Mouse (Mus musculus): ENCODE data around the gene Nlrp1b. TPM values are rescaled to one million over a fixed set of nuclear protein-coding genes. Genes with fewer than 3 reads are reported as not detected.

The Nlrp1b gene
- not detected in 2 replicates for polyA plus RNA-seq (2016; fragmentation: Nextera tagmentation; extraction: Ambion mirVana)

- H3K4me1 ChIP-seq = no peaks in the 10 kb centered on the region
- H3K9ac ChIP-seq (replicated peaks) = no peak within 1 kb of the TSS
- no peak within 1 kb of the TSS for H3K27ac ChIP-seq (replicated peaks)
- 75% methylated on average over 2 of the region's 2 CpGs for WGBS
- no peaks in the 10 kb centered on the region for H3K27me3 ChIP-seq
- H3K4me3 ChIP-seq = no peak within 1 kb of the TSS
- no peaks in the 10 kb centered on the region for H3K36me3 ChIP-seq
- H3K4me2 ChIP-seq (replicated peaks) = no peak within 1 kb of the TSS
- H3K9me3 ChIP-seq = no peaks in the 10 kb centered on the region
- ATAC-seq (ENCODE audit: low FRiP score, low read depth) = no peak
Observed at GRCm38 (mm10) chr11:71230684-71231480, at the start of gene Nlrp1b. TSS of gene Nlrp1b (minus strand) at chr11:71230733.

- ATAC-seq (ENCODE audit: low FRiP score, low read depth) = no peak
- 84% methylated on average over 3 of the region's 3 CpGs for WGBS
- H3K9ac ChIP-seq (replicated peaks) = no peak overlapping the region
- H3K4me3 ChIP-seq = no peak overlapping the region
- no peaks in the 10 kb centered on the region for H3K27me3 ChIP-seq
- H3K9me3 ChIP-seq = no peaks in the 10 kb centered on the region
- no peaks in the 10 kb centered on the region for H3K4me1 ChIP-seq
- H3K4me2 ChIP-seq (replicated peaks) = no peak overlapping the region
- no peaks in the 10 kb centered on the region for H3K36me3 ChIP-seq
- H3K27ac ChIP-seq (replicated peaks) = no peak overlapping the region
Observed at GRCm38 (mm10) chr11:71261036-71261435, 30.5 kb upstream of the Nlrp1b start.

GRCm38 (mm10) chr11:71251333-71251732, 20.8 kb upstream of the Nlrp1b start:
- 82% methylated on average over 5 of the region's 5 CpGs for WGBS

GRCm38 (mm10) chr11:71224614-71225013, 5.9 kb downstream of the Nlrp1b start:
- no peak overlapping the region for H3K4me3 ChIP-seq
- H3K27ac ChIP-seq (replicated peaks) = no peak overlapping the region
- H3K36me3 ChIP-seq = no peaks in the 10 kb centered on the region
- H3K9ac ChIP-seq (replicated peaks) = no peak overlapping the region
- H3K9me3 ChIP-seq = no peaks in the 10 kb centered on the region
- no peaks in the 10 kb centered on the region for H3K4me1 ChIP-seq
- no peaks in the 10 kb centered on the region for H3K27me3 ChIP-seq
- ATAC-seq (ENCODE audit: low FRiP score, low read depth) = no peak
- H3K4me2 ChIP-seq (replicated peaks) = no peak overlapping the region
- WGBS = 75% methylated on average over 2 of the region's 2 CpGs

More at GRCm38 (mm10) chr11:71251333-71251732, 20.8 kb upstream of the Nlrp1b start:
- Histone ChIP-seq H3K27ac (replicated peaks) (no peak overlapping the region), H3K4me3 (no peak overlapping the region), H3K9me3 (no peaks in the 10 kb centered on the region), H3K9ac (replicated peaks) (no peak overlapping the region), H3K4me1 (no peaks in the 10 kb centered on the region), H3K4me2 (replicated peaks) (no peak overlapping the region), H3K27me3 (no peaks in the 10 kb centered on the region), H3K36me3 (no peaks in the 10 kb centered on the region)
- no peak for ATAC-seq (ENCODE audit: low FRiP score, low read depth)

GRCm38 (mm10) chr11:71202703-71203102, 27.8 kb downstream of the Nlrp1b start:
- no peaks in the 10 kb centered on the region for H3K36me3 ChIP-seq
- no peak overlapping the region for H3K27ac ChIP-seq (replicated peaks)
- WGBS = 85% methylated on average over 4 of the region's 4 CpGs
- H3K27me3 ChIP-seq = no peaks in the 10 kb centered on the region
- no peaks in the 10 kb centered on the region for H3K9me3 ChIP-seq
- no peak overlapping the region for H3K4me2 ChIP-seq (replicated peaks)
- no peaks in the 10 kb centered on the region for H3K4me1 ChIP-seq
- ATAC-seq (ENCODE audit: low FRiP score, low read depth) = no peak
- no peak overlapping the region for H3K9ac ChIP-seq (replicated peaks)
- H3K4me3 ChIP-seq = no peak overlapping the region

- no peaks in the 10 kb centered on the region for H3K27me3 ChIP-seq
- no peak overlapping the region for H3K4me3 ChIP-seq
- H3K9me3 ChIP-seq = no peaks in the 10 kb centered on the region
- no peak overlapping the region for H3K27ac ChIP-seq (replicated peaks)
- no peak overlapping the region for H3K4me2 ChIP-seq (replicated peaks)
- no peaks in the 10 kb centered on the region for H3K4me1 ChIP-seq
- H3K9ac ChIP-seq (replicated peaks) = no peak overlapping the region
- ATAC-seq (ENCODE audit: low FRiP score, low read depth) = no peak
- H3K36me3 ChIP-seq = no peaks in the 10 kb centered on the region
- 78% methylated on average over 2 of the region's 2 CpGs for WGBS
Observed at GRCm38 (mm10) chr11:71199349-71199748, 31.2 kb downstream of the Nlrp1b start.

GRCm38 (mm10) chr11:71169633-71170032, 60.9 kb downstream of the Nlrp1b start:
- Histone ChIP-seq H3K9me3 (no peaks in the 10 kb centered on the region), H3K4me3 (no peak overlapping the region), H3K9ac (replicated peaks) (no peak overlapping the region), H3K27me3 (no peaks in the 10 kb centered on the region), H3K4me1 (no peaks in the 10 kb centered on the region), H3K27ac (replicated peaks) (no peak overlapping the region), H3K4me2 (replicated peaks) (no peak overlapping the region), H3K36me3 (no peaks in the 10 kb centered on the region)
- WGBS = 68% methylated on average over 1 of the region's 1 CpGs
- no peak for ATAC-seq (ENCODE audit: low FRiP score, low read depth)

GRCm38 (mm10) chr11:71164139-71164538, 66.4 kb downstream of the Nlrp1b start:
- H3K27ac ChIP-seq (replicated peaks) = no peak overlapping the region
- H3K27me3 ChIP-seq = no peaks in the 10 kb centered on the region
- 76% methylated on average over 1 of the region's 1 CpGs for WGBS
- H3K4me1 ChIP-seq = no peaks in the 10 kb centered on the region
- H3K9me3 ChIP-seq = no peaks in the 10 kb centered on the region
- no peaks in the 10 kb centered on the region for H3K36me3 ChIP-seq
- H3K4me3 ChIP-seq = no peak overlapping the region
- no peak overlapping the region for H3K9ac ChIP-seq (replicated peaks)
- no peak for ATAC-seq (ENCODE audit: low FRiP score, low read depth)
- H3K4me2 ChIP-seq (replicated peaks) = no peak overlapping the region

- no peak overlapping the region for H3K4me3 ChIP-seq
- H3K9ac ChIP-seq (replicated peaks) = no peak overlapping the region
- 75% methylated on average over 3 of the region's 3 CpGs for WGBS
- no peaks in the 10 kb centered on the region for H3K4me1 ChIP-seq
- no peaks in the 10 kb centered on the region for H3K36me3 ChIP-seq
- no peak overlapping the region for H3K4me2 ChIP-seq (replicated peaks)
- no peak for ATAC-seq (ENCODE audit: low FRiP score, low read depth)
- no peaks in the 10 kb centered on the region for H3K27me3 ChIP-seq
- H3K9me3 ChIP-seq = no peaks in the 10 kb centered on the region
- H3K27ac ChIP-seq (replicated peaks) = no peak overlapping the region
Observed at GRCm38 (mm10) chr11:71159439-71160136, 70.9 kb downstream of the Nlrp1b start.

- no peak overlapping the region for H3K4me3 ChIP-seq
- H3K9me3 ChIP-seq = no peaks in the 10 kb centered on the region
- no peaks in the 10 kb centered on the region for H3K27me3 ChIP-seq
- WGBS = 78% methylated on average over 1 of the region's 1 CpGs
- H3K27ac ChIP-seq (replicated peaks) = no peak overlapping the region
- no peak overlapping the region for H3K9ac ChIP-seq (replicated peaks)
- H3K4me1 ChIP-seq = no peaks in the 10 kb centered on the region
- ATAC-seq (ENCODE audit: low FRiP score, low read depth) = no peak
- no peaks in the 10 kb centered on the region for H3K36me3 ChIP-seq
- no peak overlapping the region for H3K4me2 ChIP-seq (replicated peaks)
Observed at GRCm38 (mm10) chr11:71155272-71155671, 75.3 kb downstream of the Nlrp1b start.

- Histone ChIP-seq H3K27me3 (no peaks in the 10 kb centered on the region), H3K9me3 (no peaks in the 10 kb centered on the region), H3K4me3 (no peak within 1 kb of the TSS), H3K4me2 (replicated peaks) (no peak within 1 kb of the TSS), H3K4me1 (no peaks in the 10 kb centered on the region), H3K27ac (replicated peaks) (no peak within 1 kb of the TSS), H3K36me3 (no peaks in the 10 kb centered on the region), H3K9ac (replicated peaks) (no peak within 1 kb of the TSS)
- no peak for ATAC-seq (ENCODE audit: low FRiP score, low read depth)
- WGBS = 82% methylated on average over 3 of the region's 3 CpGs
Observed at GRCm38 (mm10) chr11:71144661-71145060, 85.9 kb downstream of the Nlrp1b start, which contains the start of gene Nlrp1a. TSS of gene Nlrp1a (minus strand) at chr11:71144704.

- no peak overlapping the region for H3K9ac ChIP-seq (replicated peaks)
- H3K4me3 ChIP-seq = no peak overlapping the region
- no peak for ATAC-seq (ENCODE audit: low FRiP score, low read depth)
- H3K4me2 ChIP-seq (replicated peaks) = no peak overlapping the region
- no peaks in the 10 kb centered on the region for H3K4me1 ChIP-seq
- H3K27ac ChIP-seq (replicated peaks) = no peak overlapping the region
- no peaks in the 10 kb centered on the region for H3K27me3 ChIP-seq
- no peaks in the 10 kb centered on the region for H3K9me3 ChIP-seq
- WGBS = 69% methylated on average over 1 of the region's 1 CpGs
- H3K36me3 ChIP-seq = no peaks in the 10 kb centered on the region
Observed at GRCm38 (mm10) chr11:71142031-71142430, 88.5 kb downstream of the Nlrp1b start.

All from midbrain, embryonic 12.5 days (tissue).